Mouse (Mus musculus) thymus, adult 2 months (tissue): Measurements from ENCODE around the gene Srsf3.

Experiments used
- CTCF ChIP-seq: fragments of 200-500 bp; IDR thresholded peaks from 2 replicates; pipeline ENCODE4 v1.5.1; 2012; ENCODE audit warnings: mild to moderate bottlenecking, control low read depth, low read length, moderate library complexity, borderline replicate concordance; ENCODE audit not compliant: control insufficient read depth, poor library complexity, insufficient read depth; ENCODE audit errors: extremely low read depth
- POLR2A ChIP-seq: fragments of 200-500 bp; IDR thresholded peaks from 2 replicates; pipeline ENCODE4 v1.6.1; 2012; ENCODE audit warnings: mild to moderate bottlenecking, low read length, control low read depth, moderate library complexity; ENCODE audit not compliant: control insufficient read depth, poor library complexity, insufficient read depth; ENCODE audit errors: extremely low read depth

DNA sequence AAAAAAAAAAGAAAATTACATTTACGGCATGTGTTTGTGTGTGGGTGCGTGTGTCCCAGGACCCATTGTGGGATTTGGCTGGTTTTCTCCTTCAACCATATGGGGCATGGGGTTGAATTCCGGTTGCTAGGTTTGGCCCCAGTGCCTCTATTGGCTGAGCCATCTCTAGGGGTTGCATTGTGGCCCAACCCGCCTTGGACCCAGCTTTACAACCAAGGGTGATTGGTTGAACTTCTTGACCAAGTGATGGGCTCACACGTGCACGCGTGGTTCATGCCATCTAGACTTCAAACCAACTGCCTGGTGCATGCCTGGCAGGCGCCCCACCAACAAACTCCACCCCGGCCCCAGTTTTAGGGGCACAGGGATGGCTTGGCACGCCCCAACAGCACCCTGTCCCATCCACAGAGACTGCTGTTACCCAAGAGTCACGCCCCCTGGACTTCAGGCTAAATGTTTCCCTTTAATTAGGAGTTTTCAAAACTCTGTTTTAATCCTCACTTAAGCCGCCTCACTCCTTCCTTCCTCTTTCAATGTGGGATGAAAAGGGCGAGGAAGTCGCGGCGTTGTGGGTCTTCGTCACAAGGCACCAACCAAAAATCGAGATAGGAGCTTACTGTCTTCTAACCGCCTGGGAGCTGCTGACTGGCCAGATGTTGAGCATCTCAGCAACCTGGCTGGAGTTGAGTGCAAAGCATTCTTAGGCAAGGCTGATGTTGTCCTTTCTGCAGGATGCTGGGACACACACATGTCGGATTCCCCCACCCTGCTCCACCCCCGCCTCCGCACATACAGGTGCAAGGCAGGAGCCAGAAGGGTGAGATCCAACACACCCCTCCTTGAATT lies 8.2 kb upstream of the Srsf3 start:
- TF ChIP-seq CTCF (no peak), POLR2A (no peak)
